Mouse (Mus musculus) cerebellum, postnatal 36 days (tissue): Measurements from ENCODE around the gene Hoxc10.

Experiments used
- DNase-seq, 2 experiments: peaks; one replicate each; pipeline ENCODE4 v3.0.0; 2021 to 2022; ENCODE audit warnings: mixed read lengths in 2 of 2

Gene Hoxc10

DNA sequence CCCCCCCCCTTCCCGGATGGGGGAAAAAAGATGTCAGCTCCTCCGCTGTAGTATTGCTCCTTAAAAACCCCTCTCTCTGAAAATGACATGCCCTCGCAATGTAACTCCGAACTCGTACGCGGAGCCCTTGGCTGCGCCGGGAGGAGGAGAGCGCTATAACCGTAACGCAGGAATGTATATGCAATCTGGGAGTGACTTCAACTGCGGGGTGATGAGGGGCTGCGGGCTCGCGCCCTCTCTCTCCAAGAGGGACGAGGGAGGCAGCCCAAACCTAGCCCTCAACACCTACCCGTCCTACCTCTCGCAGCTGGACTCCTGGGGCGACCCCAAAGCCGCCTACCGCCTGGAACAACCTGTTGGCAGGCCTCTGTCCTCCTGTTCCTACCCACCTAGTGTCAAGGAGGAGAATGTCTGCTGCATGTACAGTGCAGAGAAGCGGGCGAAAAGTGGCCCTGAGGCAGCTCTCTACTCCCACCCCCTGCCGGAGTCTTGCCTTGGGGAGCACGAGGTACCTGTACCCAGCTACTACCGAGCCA is at the start of gene Hoxc10:
Gene Hoxc10 (plus strand): TSS at position 21 of the 536 bp plus-strand sequence.
- DNase-seq: no peak

DNA sequence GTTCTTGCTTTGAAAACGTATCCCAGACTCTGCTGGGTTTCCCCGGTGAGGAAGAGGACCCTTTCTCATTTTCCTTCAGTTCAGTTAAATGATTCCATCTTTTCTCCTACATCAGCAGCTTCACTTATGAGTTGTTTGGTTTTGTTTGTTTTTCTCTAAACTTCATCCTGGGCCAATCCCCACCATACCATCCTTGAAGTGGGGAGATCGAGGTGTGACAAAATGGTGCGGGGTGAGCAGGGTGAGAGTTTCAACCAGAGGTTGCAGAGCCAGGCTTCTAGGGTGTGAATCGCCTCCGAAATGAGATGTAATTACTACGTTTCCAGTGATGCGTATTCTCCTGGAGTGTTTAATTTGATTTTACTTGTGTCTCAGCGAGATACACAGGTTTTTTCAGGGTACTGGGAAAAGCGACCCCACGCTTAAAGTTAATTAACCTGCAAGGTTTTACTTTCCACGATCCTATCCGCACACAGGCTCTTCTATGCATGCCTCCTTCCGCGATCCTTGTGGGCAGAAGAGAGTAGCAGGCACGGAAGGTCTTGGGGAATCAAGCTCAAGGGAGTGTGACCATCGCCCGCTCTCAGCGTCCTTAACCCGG is 48.5 kb upstream of the Hoxc10 start:
- DNase-seq: no peak

DNA sequence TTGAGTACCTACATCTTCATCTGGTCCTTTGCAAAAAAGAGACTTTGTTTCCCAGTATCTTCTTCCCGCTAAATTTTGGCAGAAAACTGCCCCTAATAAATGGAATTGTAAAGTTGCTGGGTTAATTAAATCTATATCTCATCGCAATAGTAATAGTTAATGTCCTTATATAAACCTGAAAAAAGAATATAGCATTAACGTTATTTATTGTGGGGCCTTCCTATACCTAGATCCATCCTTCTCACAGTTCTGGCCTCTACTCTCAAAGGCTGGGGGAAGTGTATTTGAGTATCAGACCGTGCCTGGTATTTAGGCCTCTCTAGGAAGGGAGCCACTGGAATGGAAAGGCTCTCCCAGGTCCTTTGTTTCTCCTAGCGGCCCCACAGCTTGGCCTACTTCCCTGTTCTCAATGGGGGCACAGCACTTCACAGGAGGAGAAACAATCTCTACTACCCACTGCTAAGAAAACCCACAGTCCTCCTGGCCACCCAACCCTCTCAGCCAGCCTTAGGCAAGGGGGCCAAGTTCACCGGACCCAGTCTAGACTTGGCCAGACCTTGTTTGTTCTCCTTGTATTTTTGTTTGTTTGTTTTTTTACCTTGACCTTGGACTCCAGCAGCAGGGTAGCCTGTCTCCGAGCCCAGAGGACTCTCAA is 47.9 kb upstream of the Hoxc10 start:
- no peak for DNase-seq

DNA sequence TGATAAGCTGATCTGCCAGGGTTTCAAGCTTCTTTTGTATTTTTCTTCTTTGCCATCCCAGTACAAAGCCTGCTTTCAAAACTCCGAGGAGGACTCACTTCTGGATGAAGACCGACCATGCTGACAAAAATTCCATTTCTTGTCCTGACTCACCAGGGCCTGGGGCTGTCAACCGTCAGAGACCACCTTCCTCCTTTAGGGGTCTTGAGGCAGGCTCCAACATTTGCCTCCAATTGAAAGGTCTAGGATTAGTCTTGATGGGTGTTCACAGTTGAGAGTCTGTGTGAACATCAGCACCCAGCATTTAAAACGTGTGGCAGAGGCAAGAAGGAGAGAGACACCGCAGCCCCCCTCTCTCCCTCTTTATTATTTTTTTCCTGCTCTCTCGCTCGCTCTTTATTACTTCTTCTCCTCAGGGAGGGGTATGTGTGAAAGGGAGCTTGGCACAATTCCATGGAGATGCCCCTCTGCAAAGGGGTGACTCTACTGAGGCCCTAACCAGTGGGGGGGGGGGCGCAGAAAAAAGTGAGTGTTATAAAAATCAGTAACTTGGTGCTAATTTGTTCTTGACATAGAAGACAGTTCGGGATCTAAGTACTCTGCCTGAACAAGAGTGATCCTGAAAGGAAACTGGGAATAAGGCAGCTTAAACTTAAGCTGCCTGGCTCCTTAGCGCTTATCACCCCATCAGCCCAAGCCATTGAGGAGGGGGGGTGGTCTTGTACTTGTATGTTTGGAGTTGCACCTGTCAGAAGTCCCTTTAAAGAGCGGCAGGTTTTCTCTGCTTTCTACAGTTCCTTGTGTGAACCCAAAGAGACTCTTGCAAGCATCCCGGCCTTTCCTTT is 47.0 kb upstream of the Hoxc10 start:
- DNase-seq: no peak

DNA sequence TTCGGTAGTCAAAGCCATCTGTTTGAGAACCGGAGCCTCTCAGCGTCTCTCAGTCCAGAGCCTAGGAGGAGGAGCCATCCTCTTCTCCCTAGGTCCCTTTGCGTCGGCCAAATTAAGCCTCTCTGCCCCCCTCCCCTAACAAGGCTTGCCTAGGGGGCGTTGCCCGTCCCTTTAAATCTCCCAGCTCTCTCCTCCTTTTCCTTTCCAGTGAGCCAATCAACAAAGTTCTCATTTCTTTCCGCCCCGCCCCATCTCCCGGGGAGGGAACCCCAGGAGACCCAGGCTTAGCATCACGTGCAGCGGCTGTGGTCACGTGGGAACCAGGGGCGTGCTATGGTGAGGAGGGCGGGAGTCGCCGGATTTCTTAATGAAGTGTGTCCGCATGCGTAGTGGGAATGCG is 46.0 kb upstream of the Hoxc10 start:
- no peak for DNase-seq

DNA sequence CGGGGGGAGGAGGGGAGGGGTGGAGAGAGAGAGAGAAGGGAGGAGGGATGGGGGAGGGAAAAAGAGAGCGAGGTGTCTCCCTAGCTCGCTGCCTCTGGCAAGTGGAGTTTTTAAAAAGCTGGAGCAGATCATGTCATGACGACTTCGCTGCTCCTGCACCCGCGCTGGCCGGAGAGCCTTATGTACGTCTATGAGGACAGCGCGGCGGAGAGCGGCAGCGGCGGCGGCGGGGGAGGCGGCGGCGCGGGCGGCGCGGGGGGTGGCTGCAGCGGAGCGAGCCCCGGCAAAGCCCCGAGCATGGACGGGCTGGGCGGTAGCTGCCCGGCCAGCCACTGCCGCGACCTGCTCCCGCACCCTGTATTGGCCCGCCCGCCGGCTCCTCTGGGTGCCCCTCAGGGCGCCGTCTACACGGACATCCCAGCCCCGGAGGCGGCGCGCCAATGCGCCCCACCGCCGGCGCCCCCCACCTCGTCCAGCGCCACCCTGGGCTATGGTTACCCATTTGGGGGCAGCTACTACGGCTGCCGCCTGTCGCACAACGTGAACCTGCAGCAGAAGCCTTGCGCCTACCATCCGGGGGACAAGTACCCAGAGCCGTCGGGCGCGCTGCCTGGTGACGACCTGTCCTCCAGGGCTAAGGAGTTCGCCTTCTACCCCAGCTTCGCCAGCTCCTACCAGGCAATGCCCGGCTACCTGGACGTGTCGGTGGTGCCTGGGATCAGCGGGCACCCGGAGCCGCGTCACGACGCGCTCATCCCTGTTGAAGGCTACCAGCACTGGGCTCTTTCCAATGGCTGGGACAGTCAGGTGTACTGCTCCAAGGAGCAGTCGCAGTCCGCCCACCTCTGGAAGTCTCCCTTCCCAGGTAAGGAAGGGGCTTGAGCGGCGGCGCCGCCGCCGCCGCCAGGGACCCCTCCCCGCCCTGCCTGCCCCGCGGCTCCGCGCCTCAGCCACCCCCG is 45.3 kb upstream of the Hoxc10 start, which contains the start of gene Hoxc13:
Gene Hoxc13 (plus strand): TSS at position 51 of the 959 bp plus-strand sequence.
- no peak for DNase-seq

DNA sequence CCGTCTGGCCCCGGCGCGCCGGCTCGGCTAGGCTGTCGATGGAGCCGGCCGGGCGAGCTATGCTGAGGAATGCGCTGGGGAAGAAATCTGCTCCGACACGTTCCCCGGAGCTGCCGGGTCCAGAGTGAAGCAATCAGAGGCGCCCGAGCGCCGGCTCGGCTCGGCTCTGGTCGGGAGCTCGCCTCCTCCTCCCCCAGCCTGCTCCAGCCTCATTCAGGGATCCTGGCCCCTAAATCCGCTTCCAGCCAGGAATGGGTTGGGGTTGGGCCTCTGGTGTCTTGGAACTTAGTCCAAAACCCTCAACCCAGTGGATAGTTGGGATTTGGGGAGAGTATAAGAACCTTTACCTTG is 44.6 kb upstream of the Hoxc10 start:
- no peak for DNase-seq

DNA sequence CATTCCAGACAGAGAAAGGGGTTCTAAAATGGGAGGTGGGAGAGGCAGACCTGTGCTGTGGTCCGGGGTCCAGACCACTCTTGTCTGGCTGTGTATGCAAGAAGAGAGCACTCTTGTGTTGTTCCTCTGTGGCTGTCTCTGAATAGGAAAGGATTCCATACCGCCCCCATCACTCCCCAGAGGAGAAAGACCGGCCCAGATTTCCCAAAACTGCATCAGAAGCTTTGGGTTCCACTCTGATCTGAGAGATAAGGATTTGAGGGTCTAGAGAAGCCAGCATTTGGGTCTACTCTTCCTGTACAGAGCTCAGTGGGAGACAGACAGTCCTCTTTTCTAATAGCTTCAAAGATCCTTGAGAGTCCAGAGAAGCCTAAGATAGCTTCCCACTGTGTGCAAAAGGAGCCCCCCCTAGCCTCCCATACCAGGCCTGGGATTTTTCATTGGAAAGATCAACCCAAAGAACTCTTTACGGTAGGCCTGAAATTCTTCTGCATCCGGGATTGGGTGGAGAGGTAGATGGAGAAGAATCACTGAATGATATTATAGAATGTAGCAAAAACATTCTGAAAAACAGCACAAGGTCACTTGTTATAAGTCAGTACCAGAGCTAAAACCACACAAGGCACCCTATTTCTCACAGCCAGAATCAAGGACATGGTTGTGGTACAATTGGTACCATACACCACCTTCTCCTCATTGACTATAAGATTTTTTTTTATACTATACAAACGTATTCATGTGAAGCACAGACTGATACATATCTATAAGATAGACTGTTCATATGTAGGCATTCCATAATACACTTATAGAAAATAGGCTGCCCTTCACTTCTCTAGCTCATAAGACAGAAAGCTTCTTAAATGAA is 43.7 kb upstream of the Hoxc10 start:
- DNase-seq: no peak

DNA sequence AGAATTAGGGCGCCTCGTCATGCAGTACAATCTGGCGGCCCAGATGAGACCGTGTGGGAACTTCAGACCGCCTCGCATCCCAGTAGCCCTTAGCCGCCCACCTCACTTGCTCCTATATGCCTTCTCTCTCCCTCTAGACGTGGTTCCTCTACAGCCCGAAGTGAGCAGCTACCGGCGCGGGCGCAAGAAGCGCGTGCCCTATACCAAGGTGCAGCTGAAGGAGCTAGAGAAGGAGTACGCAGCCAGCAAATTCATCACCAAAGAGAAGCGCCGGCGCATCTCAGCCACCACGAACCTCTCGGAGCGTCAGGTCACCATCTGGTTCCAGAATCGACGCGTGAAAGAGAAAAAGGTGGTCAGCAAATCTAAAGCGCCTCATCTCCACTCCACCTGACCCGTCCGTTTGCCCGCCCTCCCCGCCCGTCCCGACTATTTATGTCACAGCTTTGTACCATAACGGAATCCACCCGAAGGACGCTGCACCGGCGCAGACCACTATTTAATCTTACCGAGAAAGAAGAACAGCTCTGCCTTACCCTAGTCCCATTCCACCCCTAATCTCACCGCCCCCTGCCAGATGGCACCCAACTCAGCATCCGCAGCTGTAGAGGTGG is 39.5 kb upstream of the Hoxc10 start:
- no peak for DNase-seq

DNA sequence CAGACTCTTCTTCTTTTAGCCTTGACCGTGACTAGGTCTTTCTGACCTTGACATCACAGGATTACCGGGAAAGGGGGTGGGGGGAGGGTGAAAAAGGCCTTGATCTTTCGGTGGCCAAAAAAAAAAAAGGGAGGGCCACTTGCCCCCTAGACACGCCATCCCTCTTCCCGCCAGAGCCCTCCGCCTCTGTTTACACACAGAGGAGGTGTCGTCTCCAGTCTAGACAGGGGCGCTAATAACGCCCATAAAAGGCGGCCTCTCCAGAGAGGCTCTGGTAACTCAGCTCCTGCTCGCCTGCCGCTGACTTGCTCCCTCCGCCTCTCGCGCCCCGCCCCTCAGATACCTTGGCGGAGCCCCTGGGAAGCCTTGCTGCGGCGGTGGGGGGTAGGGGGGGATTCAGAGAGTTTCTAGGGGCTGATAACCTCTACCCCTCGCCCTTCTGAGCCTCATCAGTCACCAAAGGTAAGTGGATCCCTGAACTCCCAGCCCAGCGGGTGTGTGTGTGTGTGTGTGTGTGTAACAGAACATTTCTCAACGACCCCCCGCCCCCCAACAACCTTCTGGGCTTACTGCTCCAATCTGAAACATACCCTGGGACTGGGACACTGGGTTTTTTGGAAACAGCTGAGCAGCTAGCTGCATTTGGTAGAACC is 34.8 kb upstream of the Hoxc10 start:
- DNase-seq: no peak

DNA sequence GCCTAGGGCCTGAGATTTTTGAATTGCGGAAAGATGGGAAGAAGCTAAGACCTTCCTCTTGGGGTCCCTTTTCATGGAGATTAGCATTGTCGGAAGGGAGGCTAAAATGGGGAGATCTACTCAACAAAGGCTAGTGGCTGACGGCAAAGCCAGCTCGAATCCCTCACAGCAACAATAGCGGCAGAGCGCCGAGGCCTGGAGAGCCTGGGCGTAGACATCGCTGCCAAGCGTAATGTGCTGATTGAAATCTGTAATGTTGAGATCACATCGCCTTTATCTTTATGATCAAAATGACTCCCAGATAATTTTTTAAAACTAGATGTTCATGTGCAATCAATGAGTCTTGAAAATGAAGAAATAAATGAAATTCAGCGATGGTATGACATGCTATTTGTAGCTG is 32.2 kb upstream of the Hoxc10 start:
- no peak for DNase-seq

DNA sequence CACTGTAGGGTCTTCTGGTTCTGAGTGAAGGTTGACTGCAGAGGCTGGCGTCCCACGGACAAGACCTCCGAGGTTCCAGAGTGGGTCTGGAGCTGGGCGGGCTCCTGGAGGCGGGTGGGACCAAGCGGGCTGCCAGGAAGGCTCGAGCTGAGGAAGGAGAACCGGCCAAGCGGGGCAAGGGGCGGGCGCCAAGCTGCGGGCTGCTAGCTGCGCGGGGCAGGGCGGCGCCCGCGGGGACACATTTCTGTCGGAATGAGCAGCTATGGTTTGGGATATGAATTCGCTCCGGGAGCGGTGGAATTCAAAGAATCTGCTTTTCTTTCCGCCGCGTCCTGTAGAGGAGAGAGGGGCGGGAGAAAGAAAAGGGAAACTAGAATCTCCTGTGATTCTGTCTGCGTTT is 31.7 kb upstream of the Hoxc10 start:
- no peak for DNase-seq

DNA sequence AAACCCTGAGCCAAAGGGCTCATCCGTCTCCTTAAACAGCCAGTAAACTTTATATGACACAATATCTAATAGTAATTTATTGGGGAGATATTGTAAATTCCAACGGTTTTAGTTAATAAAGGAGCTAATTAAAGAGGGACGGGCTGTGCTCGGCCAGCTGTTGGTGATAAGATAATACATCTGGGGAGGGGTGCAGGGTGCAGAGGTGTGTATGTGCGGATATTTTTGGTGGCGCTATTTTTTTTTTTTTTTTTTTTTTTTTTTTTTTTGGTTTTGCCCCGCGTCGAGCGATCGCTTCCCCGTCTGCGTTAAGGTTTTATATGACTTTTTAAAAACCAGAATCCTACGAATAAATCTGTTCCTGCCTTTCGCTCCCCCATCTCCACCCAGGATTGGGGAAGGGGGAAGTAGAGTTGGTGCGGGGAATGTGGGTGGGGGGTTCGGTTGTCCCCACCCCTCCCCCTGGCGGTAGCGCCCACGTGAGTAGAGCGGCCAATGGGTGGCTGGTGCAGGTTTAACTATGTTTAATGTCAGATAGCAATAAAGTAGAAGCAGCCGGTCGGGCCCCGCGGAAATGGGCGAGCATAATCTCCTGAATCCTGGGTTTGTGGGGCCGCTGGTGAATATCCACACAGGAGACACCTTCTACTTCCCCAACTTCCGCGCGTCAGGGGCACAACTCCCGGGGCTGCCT is 30.2 kb upstream of the Hoxc10 start, which contains the start of gene Hoxc12:
Gene Hoxc12 (plus strand): TSS at position 479 of the 694 bp plus-strand sequence.
- DNase-seq: no peak

DNA sequence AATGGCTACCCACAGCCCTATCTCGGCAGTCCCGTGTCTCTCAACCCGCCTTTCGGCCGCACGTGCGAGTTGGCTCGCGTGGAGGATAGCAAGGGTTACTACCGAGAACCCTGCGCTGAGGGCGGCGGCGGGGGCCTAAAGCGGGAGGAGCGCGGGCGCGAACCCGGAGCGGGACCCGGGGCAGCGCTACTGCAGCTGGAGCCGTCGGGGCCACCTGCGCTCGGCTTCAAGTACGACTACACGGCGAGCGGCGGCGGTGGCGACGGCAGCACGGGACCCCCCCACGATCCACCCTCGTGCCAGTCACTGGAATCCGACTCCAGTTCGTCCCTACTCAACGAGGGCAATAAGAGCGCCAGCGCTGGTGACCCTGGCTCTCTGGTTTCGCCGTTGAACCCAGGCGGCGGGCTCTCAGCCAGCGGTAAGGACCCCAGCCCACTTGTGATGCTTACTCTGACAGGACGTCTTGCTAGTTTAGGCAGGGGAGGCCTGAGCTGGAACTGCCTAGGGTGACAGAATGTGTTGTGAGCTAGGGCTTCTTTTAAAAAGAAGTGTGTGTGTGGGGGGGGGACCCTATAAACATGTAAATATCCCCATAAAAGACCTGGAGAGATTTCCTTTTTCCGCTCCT is 29.4 kb upstream of the Hoxc10 start:
- DNase-seq: no peak

DNA sequence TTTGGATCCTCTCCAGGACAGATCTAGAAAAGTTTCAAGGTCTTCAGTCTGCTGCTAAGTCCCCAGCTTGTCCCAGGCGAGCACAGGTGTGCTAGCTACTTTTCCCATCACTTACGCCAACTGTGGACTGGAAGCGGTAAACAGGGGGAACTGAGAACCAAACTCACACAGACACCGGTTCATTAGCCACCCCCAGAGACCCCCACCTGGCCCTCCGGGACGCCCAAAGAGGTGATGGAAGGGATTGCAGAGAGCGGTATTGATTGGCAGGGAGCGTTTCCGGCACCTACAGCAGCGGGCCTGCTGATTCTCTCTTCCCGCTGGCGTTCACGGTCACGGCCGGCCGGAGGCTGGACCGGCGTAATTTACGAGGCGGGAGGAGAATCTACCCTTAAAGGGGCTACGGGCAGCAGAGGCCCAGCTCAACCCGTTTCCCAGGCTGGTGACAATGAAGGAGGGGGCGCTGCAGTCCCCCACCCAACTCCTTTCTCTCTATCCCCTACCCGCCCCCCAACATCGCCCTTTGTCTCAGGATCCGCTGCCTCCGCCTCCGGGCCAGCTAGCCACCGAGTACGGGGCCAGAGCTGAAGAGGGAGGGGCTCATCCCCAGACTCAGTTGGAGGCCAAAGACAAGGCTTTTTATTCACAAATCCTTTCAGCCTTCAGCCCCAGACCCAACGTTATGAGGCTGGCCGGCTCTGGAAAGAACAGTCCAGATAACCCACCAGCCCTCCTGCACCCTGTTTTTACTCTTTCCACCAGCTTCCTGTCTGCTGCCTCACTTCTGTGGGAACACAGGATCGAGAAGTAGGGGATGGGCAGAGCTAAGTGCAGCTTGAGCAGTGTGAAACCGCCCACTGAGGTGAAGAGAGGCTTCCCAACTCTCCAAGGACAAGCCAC is 27.1 kb upstream of the Hoxc10 start:
- DNase-seq: no peak

DNA sequence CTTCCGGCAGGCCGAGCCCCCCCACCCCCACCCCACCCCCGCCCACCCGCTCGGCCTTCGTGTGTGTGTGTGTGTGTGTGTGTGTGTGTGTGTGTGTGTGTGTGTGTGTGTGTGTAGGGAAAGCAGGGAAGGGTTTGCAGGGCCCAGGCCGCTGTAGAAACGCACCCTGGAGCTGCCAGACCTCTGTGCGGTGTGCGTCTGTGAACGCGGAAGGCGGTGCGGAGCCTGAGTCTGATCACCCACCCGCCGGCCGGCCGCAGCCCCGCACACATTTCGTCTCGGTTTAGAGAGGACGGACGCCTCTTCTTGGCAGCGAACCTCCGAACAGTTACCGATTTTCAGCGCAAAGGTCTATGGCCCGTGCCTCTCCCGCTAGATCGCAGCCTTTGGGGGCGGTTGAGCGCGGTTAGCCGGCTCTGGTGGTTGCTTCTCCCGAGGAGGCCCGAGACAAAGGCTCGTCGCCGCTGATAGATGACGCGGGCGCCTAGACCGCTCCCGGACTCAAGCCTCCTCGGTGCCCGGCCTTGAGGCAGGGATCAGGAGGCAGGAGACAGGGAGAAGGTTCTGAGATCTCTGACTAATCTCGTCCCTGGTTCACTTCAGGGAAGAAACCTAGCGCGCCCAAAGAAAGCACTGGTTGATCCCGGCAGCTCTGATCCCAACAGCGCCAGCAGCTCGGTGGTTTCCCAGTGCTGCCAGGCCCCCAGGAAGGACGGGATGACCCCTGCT is 23.7 kb upstream of the Hoxc10 start:
- DNase-seq: no peak

DNA sequence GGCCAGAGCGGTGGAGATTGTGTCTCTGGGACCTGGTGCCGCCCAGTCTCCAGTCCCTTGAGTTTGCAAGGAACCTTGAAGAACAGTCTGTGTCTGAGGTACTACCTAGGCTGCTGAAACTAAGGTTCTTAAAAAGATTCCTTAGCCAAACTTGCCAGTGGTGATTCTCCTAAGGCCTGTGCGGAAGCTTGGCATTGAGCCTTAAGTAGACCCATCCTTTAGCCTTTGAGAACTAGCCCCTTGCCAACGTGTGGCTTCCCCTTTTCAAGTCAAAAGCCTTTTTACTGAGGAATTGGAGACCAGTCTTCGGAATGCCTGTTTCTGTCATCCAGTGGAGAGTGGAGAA is 23.2 kb upstream of the Hoxc10 start:
- no peak for DNase-seq
